Mouse (Mus musculus) activated CD4-positive, CD25-positive, alpha-beta regulatory T cell (primary cell): Measurements from ENCODE around the gene Zfp599. TPM values are rescaled to one million over a fixed set of nuclear protein-coding genes. Genes with fewer than 3 reads are reported as not detected.

ENCODE experiments used
- polyA plus RNA-seq, 2 experiments: library from polyadenylated mRNA; unstranded; fragments of 100-300 nt; shearing (Covaris generic); gene quantifications; one replicate each; pipeline ENCODE4 v1.2.1; 2017

The Zfp599 gene
- 1 to 10 TPM; 2.9 to 4.1 TPM for polyA plus RNA-seq

DNA sequence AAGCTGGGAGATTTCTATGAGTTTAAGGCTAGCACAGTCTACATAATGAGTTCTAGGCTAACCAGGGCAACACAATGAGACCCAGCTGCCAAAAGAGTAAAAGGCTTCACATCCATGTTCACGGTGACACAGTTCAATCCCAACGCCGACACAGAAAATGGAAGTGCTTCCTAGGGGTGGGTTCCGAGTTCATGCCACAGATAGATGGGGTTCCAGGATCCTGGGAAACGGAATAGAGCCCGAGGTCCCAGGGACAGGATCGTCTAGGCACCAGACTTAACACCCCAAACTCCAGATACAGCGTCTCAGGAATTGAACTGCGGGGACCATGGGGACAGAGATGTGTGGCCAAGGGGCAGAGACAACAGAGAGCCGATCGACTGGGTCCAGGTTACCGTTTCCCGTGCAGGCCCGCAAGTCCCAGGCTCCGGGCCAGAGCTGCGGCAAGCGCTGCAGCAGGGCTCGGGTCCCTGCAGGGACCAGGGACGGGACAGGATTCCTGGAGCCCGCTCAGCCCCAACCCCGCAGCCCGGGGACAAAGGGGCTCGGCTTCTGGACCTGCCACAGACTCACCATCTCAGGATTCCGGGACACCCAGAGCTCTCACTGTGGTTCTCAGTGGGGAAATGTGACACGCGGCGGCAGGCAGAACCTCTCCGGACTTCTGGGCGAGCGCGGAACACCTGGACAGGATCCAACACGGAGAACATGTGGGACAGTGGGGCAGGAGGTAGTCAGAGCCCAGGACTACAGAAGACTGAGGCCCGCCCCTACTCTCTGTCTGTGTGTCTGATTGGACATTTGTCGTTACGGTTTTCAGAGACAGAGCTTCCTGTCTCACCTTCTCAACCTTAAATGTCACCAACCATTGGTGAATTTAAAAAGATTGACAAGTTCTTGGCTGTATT is at the start of gene Zfp599:
Gene Zfp599 (minus strand): TSS at position 712 of the 908 bp plus-strand sequence.

DNA sequence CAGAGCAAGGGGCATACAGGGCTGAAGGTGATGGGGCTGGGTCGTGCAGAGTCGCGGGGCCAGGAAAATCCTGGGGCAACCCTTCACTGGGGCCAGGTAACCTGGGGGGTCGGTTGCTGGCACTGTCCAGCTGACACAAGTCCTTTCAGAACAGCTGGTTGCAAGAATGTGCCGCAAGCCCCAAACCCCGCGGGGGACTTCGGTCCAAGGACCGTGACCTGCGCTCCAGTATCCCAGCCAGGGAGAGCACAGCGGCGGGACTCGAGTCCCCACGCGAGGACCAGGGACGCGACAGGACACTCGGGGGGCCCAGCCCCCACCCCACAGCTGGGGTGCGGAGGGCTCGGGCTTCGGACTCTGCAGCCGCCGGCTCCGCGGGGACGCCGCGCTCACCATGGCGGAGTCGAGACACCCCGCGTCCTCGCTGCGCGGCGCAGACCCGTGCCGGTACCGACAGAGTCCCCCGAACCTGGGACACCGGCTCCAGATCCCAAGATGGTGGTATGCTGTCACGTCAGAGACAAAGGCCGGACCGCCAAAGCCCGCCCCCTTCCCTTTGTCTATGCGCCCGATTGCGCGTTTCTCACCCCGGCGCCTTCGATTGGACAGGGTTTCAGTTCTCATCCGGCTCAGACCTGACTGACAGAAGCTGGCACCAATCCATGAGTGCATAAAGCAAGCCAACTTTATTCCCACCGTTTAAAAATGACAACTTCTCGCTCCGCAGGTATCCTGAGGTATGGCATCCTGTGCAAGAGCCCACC is 47.6 kb upstream of the Zfp599 start, which contains the start of gene Zfp810:
Gene Zfp810 (minus strand): TSS at position 493 of the 764 bp plus-strand sequence.

DNA sequence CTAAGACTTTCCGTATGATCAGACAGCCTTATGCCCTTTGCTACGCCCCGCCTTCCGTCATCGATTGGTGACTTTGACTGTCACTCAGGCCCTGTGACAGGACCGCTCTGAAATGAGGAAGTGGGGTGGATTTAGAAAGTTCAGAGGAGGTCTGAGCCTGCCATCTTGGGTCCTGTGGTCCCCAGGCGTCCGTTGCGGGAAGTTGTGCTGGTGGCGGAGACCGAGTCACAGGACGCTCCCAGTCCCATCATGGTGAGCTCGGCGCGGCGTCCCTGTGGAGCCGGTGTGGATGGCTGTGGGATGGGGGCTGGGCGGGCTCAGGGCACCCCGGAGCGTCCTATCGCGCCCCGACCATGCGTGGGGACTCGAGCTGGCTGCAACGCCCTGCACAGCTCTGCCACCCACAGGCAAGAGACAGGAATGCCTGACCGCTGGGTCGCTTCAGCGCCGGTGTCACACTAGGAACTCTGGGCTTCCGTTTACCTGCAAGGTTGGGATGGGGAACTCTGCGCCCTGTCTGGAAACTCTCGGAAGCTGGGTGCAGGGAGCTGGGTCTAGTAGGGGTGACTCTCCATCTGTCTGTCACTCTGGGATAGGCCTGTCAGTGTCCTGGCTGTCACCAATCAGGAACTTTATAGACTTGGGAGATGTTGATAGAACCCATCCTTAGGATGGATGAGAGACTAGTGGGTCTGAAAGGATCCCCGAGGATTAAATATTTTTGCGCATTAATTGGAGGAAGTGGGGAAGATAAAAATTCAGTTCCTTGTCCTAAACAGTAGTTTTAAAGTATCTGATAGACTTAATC is 33.9 kb downstream of the Zfp599 start, which contains the start of gene Zfp809:
Gene Zfp809 (plus strand): TSS at position 134 of the 808 bp plus-strand sequence.

Other genes starting within 250 kb of the Zfp599 start
- not detected for gene Elavl3, start 207.9 kb downstream of the Zfp599 start, polyA plus RNA-seq
- gene Gm49318, start 188.6 kb downstream of the Zfp599 start, polyA plus RNA-seq = not detected
- gene Zfp653, start 188.5 kb downstream of the Zfp599 start, polyA plus RNA-seq = 10 to 100 TPM; 16.4 to 20.2 TPM
- gene Ecsit, start 174.5 kb downstream of the Zfp599 start, polyA plus RNA-seq = 10 to 100 TPM; 39.4 to 53.9 TPM
- under 1 TPM in 1 of 2 experiments, not detected in 1; 0.15 TPM for gene Cnn1, start 160.7 kb downstream of the Zfp599 start, polyA plus RNA-seq
- 100 to 1,000 TPM in 1 of 2 experiments, 10 to 100 TPM in 1; 78.2 to 107 TPM for gene Elof1, start 142.7 kb downstream of the Zfp599 start, polyA plus RNA-seq
- gene Acp5, start 124.2 kb downstream of the Zfp599 start, polyA plus RNA-seq = 100 to 1,000 TPM; 159 to 391 TPM
- 10 to 100 TPM; 42.8 to 60.2 TPM for gene Pigyl, start 103.0 kb downstream of the Zfp599 start, polyA plus RNA-seq
- gene Zfp872, start 71.8 kb downstream of the Zfp599 start, polyA plus RNA-seq = not detected
- 10 to 100 TPM; 36.6 to 43.6 TPM for gene Zfp809, start 34.2 kb downstream of the Zfp599 start, polyA plus RNA-seq
- gene Zfp810, start 47.8 kb upstream of the Zfp599 start, polyA plus RNA-seq = 10 to 100 TPM; 12.4 to 27.2 TPM
- 1 to 10 TPM; 2.0 to 3.5 TPM for gene Anln, start 129.3 kb upstream of the Zfp599 start, polyA plus RNA-seq
- gene 9530077C05Rik, start 151.6 kb upstream of the Zfp599 start, polyA plus RNA-seq = 1 to 10 TPM in 1 of 2 experiments, under 1 TPM in 1; 0.68 to 1.3 TPM
- gene Gm17545, start 194.4 kb upstream of the Zfp599 start, polyA plus RNA-seq = not detected
- 100 to 1,000 TPM in 1 of 2 experiments, 10 to 100 TPM in 1; 92.5 to 152 TPM for gene Rp9, start 209.8 kb upstream of the Zfp599 start, polyA plus RNA-seq
- gene Bbs9, start 215.8 kb upstream of the Zfp599 start, polyA plus RNA-seq = 10 to 100 TPM; 12.5 to 14.9 TPM